Mouse (Mus musculus): Measurements from ENCODE around the gene H2-Eb1. TPM values are rescaled to one million over a fixed set of nuclear protein-coding genes. Genes with fewer than 3 reads are reported as not detected.

The H2-Eb1 gene
- 1,267 and 1,387 TPM in 2 replicates for polyA plus RNA-seq (2012; ENCODE audit: insufficient read depth, insufficient read length, missing spikeins)

DNA sequence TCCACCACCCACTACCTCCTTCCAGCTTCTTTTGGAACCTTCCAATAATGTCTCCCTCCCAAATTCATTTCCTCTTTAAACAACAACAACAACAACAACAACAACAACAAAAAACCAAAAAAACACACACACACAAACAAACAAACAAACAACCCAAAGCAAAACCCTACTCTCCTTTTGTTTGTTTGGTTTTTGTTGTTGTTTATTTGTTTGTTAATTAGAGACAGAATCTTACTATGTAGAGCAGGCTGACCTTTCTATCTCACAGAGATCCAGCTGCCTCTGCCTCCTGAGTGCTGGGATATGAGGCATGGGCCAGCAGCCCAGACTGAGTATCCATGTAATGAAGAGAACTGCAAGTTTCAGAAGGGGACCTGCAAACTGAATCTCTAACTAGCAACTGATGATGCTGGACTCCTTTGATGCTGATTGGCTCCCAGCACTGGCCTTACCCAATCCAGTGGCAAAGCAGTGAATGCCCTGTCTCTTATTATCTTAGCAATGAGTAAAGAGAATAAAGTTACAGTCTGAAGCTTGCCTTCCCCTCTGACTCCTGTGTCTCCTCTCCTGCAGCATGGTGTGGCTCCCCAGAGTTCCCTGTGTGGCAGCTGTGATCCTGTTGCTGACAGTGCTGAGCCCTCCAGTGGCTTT is at the start of gene H2-Eb1:
Gene H2-Eb1, plus strand, starts transcription at position 488 of the 651 bp plus-strand sequence.
- no peak for TF ChIP-seq POLR2A (IDR thresholded peaks at IDR 0.05; ENCODE audit: borderline replicate concordance, low read depth, low read length)
- TF ChIP-seq CTCF (IDR thresholded peaks at IDR 0.05; ENCODE audit: low read depth, low read length) = no peak
- Histone ChIP-seq H3K4me3 (ENCODE audit: insufficient read depth, low read length) (no peak within 1 kb of the TSS), H3K4me1 (ENCODE audit: control insufficient read depth, insufficient read depth, low read length) (0 out of 2 replicates have a peak, but pooled peaks cover 2% of the 10 kb centered on the region), H3K27ac (ENCODE audit: insufficient read depth, low read depth, low read length) (no peak within 1 kb of the TSS)

- Histone ChIP-seq H3K27ac (ENCODE audit: insufficient read depth, low read depth, low read length) (no peak overlapping the region), H3K4me3 (ENCODE audit: insufficient read depth, low read length) (no peak overlapping the region), H3K4me1 (ENCODE audit: control insufficient read depth, insufficient read depth, low read length) (peaks cover 4% of the 10 kb centered on the region; the same call in 1 of the 2 replicates)
- TF ChIP-seq CTCF (IDR thresholded peaks at IDR 0.05; ENCODE audit: low read depth, low read length) = no peak
- TF ChIP-seq POLR2A (IDR thresholded peaks at IDR 0.05; ENCODE audit: borderline replicate concordance, low read depth, low read length) = no peak
Observed at GRCm38 (mm10) chr17:34256501-34256900, 49.2 kb upstream of the H2-Eb1 start.

DNA sequence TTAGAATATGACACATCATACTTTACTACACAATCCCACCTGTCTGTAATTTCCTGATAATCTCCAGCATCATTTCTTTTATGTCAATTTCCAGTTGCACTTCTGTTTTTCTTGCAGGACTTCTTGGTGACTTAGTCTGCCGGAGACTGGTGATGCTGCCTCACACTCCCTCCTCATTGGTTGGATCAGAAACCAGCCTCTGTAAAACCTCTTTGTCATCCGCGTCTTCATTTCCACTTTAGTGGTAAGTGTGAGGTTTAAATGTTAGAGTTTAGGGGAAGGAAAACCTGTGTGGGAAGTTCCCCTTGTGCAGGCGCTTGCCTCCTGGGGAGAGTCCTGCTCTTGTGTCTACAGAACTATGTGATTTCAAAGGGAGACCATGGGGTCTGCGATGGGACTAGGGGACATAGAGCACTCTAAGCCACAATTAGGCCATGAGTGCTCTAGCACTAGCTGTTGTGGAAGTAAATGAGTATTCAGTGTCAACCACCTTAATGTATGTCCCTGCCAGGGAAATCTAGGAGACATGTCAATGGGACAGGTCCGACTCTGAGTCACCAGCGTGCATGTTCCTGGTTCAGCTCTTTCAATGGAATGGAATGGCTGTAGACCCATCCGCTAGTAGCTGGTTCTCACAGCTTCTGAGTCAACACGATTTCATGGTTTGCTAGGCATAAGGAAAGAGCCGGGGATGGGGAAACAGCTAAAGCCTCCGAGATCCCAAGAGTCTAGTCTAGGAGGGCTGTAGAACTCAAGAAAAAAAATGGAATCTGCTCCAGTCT is 47.9 kb upstream of the H2-Eb1 start, which contains the start of gene H2-Ab1:
Gene H2-Ab1, plus strand, starts transcription at position 96 of the 782 bp plus-strand sequence.
- H3K27ac ChIP-seq (ENCODE audit: insufficient read depth, low read depth, low read length) = no peak within 1 kb of the TSS
- peaks cover 13% of the 10 kb centered on the region; the same call in 1 of the 2 replicates for H3K4me1 ChIP-seq (ENCODE audit: control insufficient read depth, insufficient read depth, low read length)
- H3K4me3 ChIP-seq (ENCODE audit: insufficient read depth, low read length) = no peak within 1 kb of the TSS
- no peak for TF ChIP-seq POLR2A (IDR thresholded peaks at IDR 0.05; ENCODE audit: borderline replicate concordance, low read depth, low read length)
- no peak for TF ChIP-seq CTCF (IDR thresholded peaks at IDR 0.05; ENCODE audit: low read depth, low read length)

- TF ChIP-seq POLR2A (IDR thresholded peaks at IDR 0.05; ENCODE audit: borderline replicate concordance, low read depth, low read length) = no peak
- TF ChIP-seq CTCF (IDR thresholded peaks at IDR 0.05; ENCODE audit: low read depth, low read length) = no peak
- H3K4me3 ChIP-seq (ENCODE audit: insufficient read depth, low read length) = no peak overlapping the region
- peaks cover 16% of the 10 kb centered on the region; the same call in 1 of the 2 replicates for H3K4me1 ChIP-seq (ENCODE audit: control insufficient read depth, insufficient read depth, low read length)
- no peak overlapping the region for H3K27ac ChIP-seq (ENCODE audit: insufficient read depth, low read depth, low read length)
Observed at GRCm38 (mm10) chr17:34260551-34260950, 45.1 kb upstream of the H2-Eb1 start.

DNA sequence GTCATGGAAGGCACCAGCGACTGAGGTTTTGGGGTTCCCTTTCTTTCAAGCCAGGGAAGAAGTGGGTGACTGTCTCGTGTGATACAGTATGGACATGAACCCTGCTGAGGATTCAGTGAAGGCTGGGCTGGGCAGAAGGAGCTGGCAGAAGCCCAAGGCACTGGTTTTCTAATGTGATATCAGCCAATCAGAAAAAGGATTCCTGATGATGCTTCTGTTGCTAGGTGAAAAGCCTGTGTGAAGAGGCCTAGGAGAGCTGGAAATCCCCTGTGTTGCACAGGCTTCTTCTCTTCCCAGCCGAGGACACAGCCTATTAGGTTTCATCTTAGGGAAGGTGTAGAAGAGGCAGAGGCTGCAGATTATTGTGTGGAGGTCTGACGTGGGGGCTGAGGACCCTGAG is 44.2 kb upstream of the H2-Eb1 start:
- TF ChIP-seq POLR2A (IDR thresholded peaks at IDR 0.05; ENCODE audit: borderline replicate concordance, low read depth, low read length) (no peak), CTCF (IDR thresholded peaks at IDR 0.05; ENCODE audit: low read depth, low read length) (no peak)
- H3K27ac ChIP-seq (ENCODE audit: insufficient read depth, low read depth, low read length) = no peak overlapping the region
- H3K4me3 ChIP-seq (ENCODE audit: insufficient read depth, low read length) = no peak overlapping the region
- peaks cover 16% of the 10 kb centered on the region; the same call in 1 of the 2 replicates for H3K4me1 ChIP-seq (ENCODE audit: control insufficient read depth, insufficient read depth, low read length)

- Histone ChIP-seq H3K27ac (ENCODE audit: insufficient read depth, low read depth, low read length) (no peak overlapping the region), H3K4me3 (ENCODE audit: insufficient read depth, low read length) (peak overlapping the region; percentile 66), H3K4me1 (ENCODE audit: control insufficient read depth, insufficient read depth, low read length) (peaks cover 13% of the 10 kb centered on the region; the same call in 1 of the 2 replicates)
- no peak for TF ChIP-seq CTCF (IDR thresholded peaks at IDR 0.05; ENCODE audit: low read depth, low read length)
- TF ChIP-seq POLR2A (IDR thresholded peaks at IDR 0.05; ENCODE audit: borderline replicate concordance, low read depth, low read length) = no peak
Observed at GRCm38 (mm10) chr17:34263068-34263467, 42.6 kb upstream of the H2-Eb1 start.

GRCm38 (mm10) chr17:34263811-34264371 is 41.8 kb upstream of the H2-Eb1 start:
- Histone ChIP-seq H3K4me1 (ENCODE audit: control insufficient read depth, insufficient read depth, low read length) (peaks cover 13% of the 10 kb centered on the region; the same call in 1 of the 2 replicates), H3K4me3 (ENCODE audit: insufficient read depth, low read length) (peak overlapping the region; percentile 66), H3K27ac (ENCODE audit: insufficient read depth, low read depth, low read length) (no peak overlapping the region)
- TF ChIP-seq CTCF (IDR thresholded peaks at IDR 0.05; ENCODE audit: low read depth, low read length) (no peak), POLR2A (IDR thresholded peaks at IDR 0.05; ENCODE audit: borderline replicate concordance, low read depth, low read length) (no peak)

- TF ChIP-seq CTCF (IDR thresholded peaks at IDR 0.05; ENCODE audit: low read depth, low read length) = no peak
- TF ChIP-seq POLR2A (IDR thresholded peaks at IDR 0.05; ENCODE audit: borderline replicate concordance, low read depth, low read length) = no peak
- Histone ChIP-seq H3K27ac (ENCODE audit: insufficient read depth, low read depth, low read length) (no peak overlapping the region), H3K4me3 (ENCODE audit: insufficient read depth, low read length) (peak overlapping the region; percentile 63), H3K4me1 (ENCODE audit: control insufficient read depth, insufficient read depth, low read length) (peaks cover 13% of the 10 kb centered on the region; the same call in 1 of the 2 replicates)
Observed at GRCm38 (mm10) chr17:34264452-34265351, 41.0 kb upstream of the H2-Eb1 start.

DNA sequence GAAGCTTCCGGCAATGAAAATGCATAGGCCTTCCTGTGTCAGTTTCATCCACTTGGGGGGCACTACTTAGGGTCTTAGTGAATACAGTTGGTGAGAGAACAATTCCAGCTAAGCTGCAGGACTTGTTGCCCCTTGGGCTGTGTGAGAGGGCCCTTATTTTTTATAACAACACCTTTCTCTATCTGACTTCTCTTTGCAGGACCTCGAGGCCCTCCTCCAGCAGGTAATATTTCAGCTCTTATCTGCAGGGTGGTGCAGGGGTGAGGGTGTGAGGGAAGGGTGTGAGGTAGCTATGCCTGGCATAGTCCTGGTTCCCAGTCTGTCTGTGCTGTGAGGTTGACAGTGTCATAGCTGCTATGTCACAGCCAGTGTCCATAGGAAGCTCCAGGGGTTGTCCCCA is 37.4 kb upstream of the H2-Eb1 start:
- no peak overlapping the region for H3K4me3 ChIP-seq (ENCODE audit: insufficient read depth, low read length)
- H3K4me1 ChIP-seq (ENCODE audit: control insufficient read depth, insufficient read depth, low read length) = 0 out of 2 replicates have a peak, but pooled peaks cover 3% of the 10 kb centered on the region
- no peak for TF ChIP-seq CTCF (IDR thresholded peaks at IDR 0.05; ENCODE audit: low read depth, low read length)
- TF ChIP-seq POLR2A (IDR thresholded peaks at IDR 0.05; ENCODE audit: borderline replicate concordance, low read depth, low read length) = no peak
- H3K27ac ChIP-seq (ENCODE audit: insufficient read depth, low read depth, low read length) = no peak overlapping the region
